Mouse (Mus musculus): Measurements from ENCODE around the gene Camk1d.

- TF ChIP-seq POLR2A (IDR thresholded peaks at IDR 0.05; ENCODE audit: low read depth, low read length) (no peak), CTCF (IDR thresholded peaks at IDR 0.05; ENCODE audit: extremely low read depth, insufficient read length, insufficient replicate concordance, low read depth, low read length) (no peak)
These were observed 152.9 kb downstream of the Camk1d start for GRCm38 (mm10) chr2:5561446-5561845.

All from small intestine, adult 2 months (tissue).